Mouse (Mus musculus): ENCODE measurements around the gene Fam111a. TPM values are rescaled to one million over a fixed set of nuclear protein-coding genes. Genes with fewer than 3 reads are reported as not detected.

Fam111a gene
- total RNA-seq, 2 experiments from 2014 or later: 1.5 to 2.2 TPM

GRCm38 (mm10) chr19:12636863-12637262, 91.3 kb downstream of the Fam111a start:
- TF ChIP-seq CTCF (IDR thresholded peaks at IDR 0.05): no peak
- no peak for DNase-seq (ENCODE audit: extremely low spot score in 1 of 2, low spot score in 2 of 2)
- intact Hi-C loops (cut with DNase I): no loop called here
- Histone ChIP-seq H3K4me3 (no peak overlapping the region), H3K27ac (no peak overlapping the region)

GRCm38 (mm10) chr19:12638049-12638448, 92.5 kb downstream of the Fam111a start:
- no peak for DNase-seq (ENCODE audit: extremely low spot score in 1 of 2, low spot score in 2 of 2)
- no peak for TF ChIP-seq CTCF (IDR thresholded peaks at IDR 0.05)
- intact Hi-C loops (cut with DNase I): no loop called here
- Histone ChIP-seq H3K27ac (no peak overlapping the region), H3K4me3 (no peak overlapping the region)

Other genes with a start within 250 kb of the Fam111a start
- gene Olfr1436, start 246.6 kb upstream of the Fam111a start, total RNA-seq (2021): not detected
- gene Olfr1437, start 220.6 kb upstream of the Fam111a start, total RNA-seq (2021): not detected
- gene Olfr1438-ps1, start 209.8 kb upstream of the Fam111a start, total RNA-seq (2021): not detected
- gene Olfr1440, start 158.5 kb upstream of the Fam111a start, total RNA-seq (2021): not detected
- gene Olfr1441, start 128.3 kb upstream of the Fam111a start, total RNA-seq (2021): not detected
- gene Pfpl, start 117.8 kb upstream of the Fam111a start, total RNA-seq (2021): not detected
- gene Mpeg1, start 85.0 kb upstream of the Fam111a start, total RNA-seq (2021): 1 to 10 TPM; 6.8 to 7.4 TPM
- 10 to 100 TPM; 36.0 to 36.3 TPM for gene Dtx4, start 44.3 kb upstream of the Fam111a start, total RNA-seq (2021)
- gene Gm4952, start 54.2 kb downstream of the Fam111a start, total RNA-seq (2021): under 1 TPM in 1 of 2 experiments, not detected in 1; 0.29 TPM
- gene Glyat, start 87.6 kb downstream of the Fam111a start, total RNA-seq (2021): not detected
- not detected for gene Olfr1442, start 124.7 kb downstream of the Fam111a start, total RNA-seq (2021)
- gene Olfr1443, start 132.4 kb downstream of the Fam111a start, total RNA-seq (2021): not detected
- gene Keg1, start 150.0 kb downstream of the Fam111a start, total RNA-seq (2021): not detected
- gene Cntf, start 219.9 kb downstream of the Fam111a start, total RNA-seq (2021): 1 to 10 TPM; 2.3 to 4.0 TPM

All from left cerebral cortex, adult 2 months (tissue).